Mouse (Mus musculus) liver, embryonic 14.5 days (tissue): ENCODE results near the gene Ctrc.

Source experiments
- CTCF ChIP-seq: IDR thresholded peaks from 2 replicates; pipeline ENCODE4 v1.5.1; 2016; ENCODE audit warnings: antibody characterized with exemption, low read depth, control low read depth
- EP300 ChIP-seq: IDR thresholded peaks from 2 replicates; pipeline ENCODE4 v1.6.1; 2016; ENCODE audit warnings: antibody characterized with exemption, low read depth

DNA sequence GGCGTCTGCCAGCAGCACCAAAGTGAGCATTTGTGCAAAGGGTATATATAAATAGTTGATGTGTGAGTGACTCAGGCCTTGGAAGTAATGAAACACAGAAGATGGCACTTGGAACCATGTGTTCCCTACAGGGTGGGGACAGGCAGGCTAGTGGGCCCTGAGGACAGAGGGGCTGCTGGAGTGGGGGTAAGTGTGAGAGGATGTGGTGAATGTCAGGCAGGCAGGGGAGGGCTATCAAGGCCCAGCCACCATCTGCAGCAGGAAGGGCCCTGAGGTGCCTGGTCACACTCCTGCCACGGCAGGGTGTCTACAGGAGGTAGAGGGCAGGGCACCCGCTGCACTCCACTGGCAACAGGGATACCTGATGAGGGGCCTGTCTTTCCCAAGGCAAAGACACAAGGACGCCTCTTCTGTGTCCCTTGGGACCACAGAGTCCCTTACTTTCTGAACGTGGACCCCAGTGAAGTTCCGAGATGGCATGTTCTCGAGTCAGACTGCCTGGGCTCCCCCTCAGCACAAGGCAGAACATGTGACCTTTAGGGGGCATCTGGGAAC lies 17.6 kb upstream of the Ctrc start:
- TF ChIP-seq CTCF, result no peak
- no peak for TF ChIP-seq EP300
